ENCODE assay signal across 23 mouse cellular contexts in genomic region chr1:3094910-3095309, GRCm38 (mm10).
DNase-seq lines count a peak whose midpoint lies in the region; ATAC-seq and TF ChIP-seq lines count a peak whose summit lies in the region.
"Had no signal": no experiment of that assay in that cellular context is flagged by ENCODE, and none has a peak within 500 bp of the region (broad histone marks: within the 10 kb centered on the region; RNA-seq: fewer than 3 reads in every experiment).

No protein-coding gene starts in this region.

- no peaks in the 10 kb centered on the region for H3K4me1 ChIP-seq in midbrain, embryonic 14.5 days (ENCODE audit: control insufficient read depth, insufficient read depth, low read length)
- H3K4me1 ChIP-seq in midbrain, embryonic 13.5 days (replicated peaks) = no peaks in the 10 kb centered on the region
- peaks cover 4% of the 10 kb centered on the region; the same call in 1 of the 2 replicates for H3K4me1 ChIP-seq in forebrain, postnatal 0 days (ENCODE audit: insufficient read depth)
- H3K4me1 ChIP-seq in kidney, embryonic 16.5 days (ENCODE audit: insufficient read depth, low read length) = no peaks in the 10 kb centered on the region
- H3K4me1 ChIP-seq: hindbrain, embryonic 10.5 days; midbrain, embryonic 10.5 days; neural tube, embryonic 15.5 days had no signal

- H3K9ac ChIP-seq in midbrain, embryonic 14.5 days (replicated peaks; ENCODE audit: low read length) = no peak overlapping the region
- no peak overlapping the region for H3K9ac ChIP-seq in midbrain, embryonic 13.5 days (replicated peaks)
- no peak overlapping the region for H3K9ac ChIP-seq in forebrain, postnatal 0 days
- H3K9ac ChIP-seq in kidney, embryonic 16.5 days (replicated peaks; ENCODE audit: low read length) = no peak overlapping the region
- H3K9ac ChIP-seq: lung, embryonic 14.5 days; neural tube, embryonic 15.5 days had no signal

- H3K9me3 ChIP-seq in midbrain, embryonic 14.5 days (ENCODE audit: control insufficient read depth, low read length) = no peaks in the 10 kb centered on the region
- no peaks in the 10 kb centered on the region for H3K9me3 ChIP-seq in midbrain, embryonic 13.5 days
- no peaks in the 10 kb centered on the region for H3K9me3 ChIP-seq in forebrain, postnatal 0 days (ENCODE audit: low read length)
- H3K9me3 ChIP-seq in kidney, embryonic 16.5 days (ENCODE audit: low read length) = no peaks in the 10 kb centered on the region
- H3K9me3 ChIP-seq: hindbrain, embryonic 10.5 days; midbrain, embryonic 10.5 days; neural tube, embryonic 15.5 days had no signal

- 68% methylated on average over 1 of the region's 1 CpGs for WGBS in midbrain, embryonic 14.5 days
- WGBS in midbrain, embryonic 13.5 days = 58% methylated on average over 1 of the region's 1 CpGs
- WGBS in forebrain, postnatal 0 days = 5% methylated on average over 1 of the region's 1 CpGs
- WGBS in kidney, embryonic 16.5 days = 74% methylated on average over 1 of the region's 1 CpGs

- no peak overlapping the region for H3K4me3 ChIP-seq in midbrain, embryonic 14.5 days (replicated peaks; ENCODE audit: low read depth, low read length)
- no peak overlapping the region for H3K4me3 ChIP-seq in midbrain, embryonic 13.5 days (replicated peaks)
- no peak overlapping the region for H3K4me3 ChIP-seq in forebrain, postnatal 0 days (ENCODE audit: low read depth, low read length)
- no peak overlapping the region for H3K4me3 ChIP-seq in kidney, embryonic 16.5 days (ENCODE audit: low read length)
- H3K4me3 ChIP-seq: heart, adult 2 months; hindbrain, embryonic 10.5 days; layer of hippocampus, adult 2 months; midbrain, embryonic 10.5 days; myocyte; neural tube, embryonic 15.5 days had no signal

- no peak overlapping the region for H3K27ac ChIP-seq in midbrain, embryonic 14.5 days (replicated peaks; ENCODE audit: low read depth, low read length)
- no peak overlapping the region for H3K27ac ChIP-seq in midbrain, embryonic 13.5 days
- H3K27ac ChIP-seq in forebrain, postnatal 0 days (ENCODE audit: low read depth, low read length) = no peak overlapping the region
- no peak overlapping the region for H3K27ac ChIP-seq in kidney, embryonic 16.5 days (ENCODE audit: low read length)
- H3K27ac ChIP-seq: heart, adult 2 months; hindbrain, embryonic 10.5 days; layer of hippocampus, adult 2 months; midbrain, embryonic 10.5 days; neural tube, embryonic 15.5 days had no signal

- no peak for TF ChIP-seq CTCF in forebrain, postnatal 0 days (IDR thresholded peaks at IDR 0.05; ENCODE audit: low read depth)

- peak; percentile 10 to 14 for DNase-seq in frontal cortex, postnatal 36 days (ENCODE audit: low spot score in 2 of 2)
- no peak for DNase-seq in frontal cortex, postnatal 10 days (ENCODE audit: low spot score in 2 of 2)
- DNase-seq in midbrain, embryonic 14.5 days = peak; percentile 13
- DNase-seq in brain, embryonic 18.5 days (ENCODE audit: low read depth, low spot score) = peak; percentile 45
- peak; percentile 68 for DNase-seq in forebrain, postnatal 0 days
- no peak for DNase-seq in spleen, postnatal 10 days (ENCODE audit: low spot score in 2 of 2)
- DNase-seq: cerebellum, adult 11 months; cerebellum, postnatal 36 days; gastrocnemius, postnatal 14 days; heart, adult 2 months; kidney, postnatal 10 days; lung, embryonic 14.5 days; lung, postnatal 4 days; thymus, postnatal 25 days had no signal

- H3K4me2 ChIP-seq in midbrain, embryonic 14.5 days (ENCODE audit: low read length) = no peak overlapping the region
- no peak overlapping the region for H3K4me2 ChIP-seq in midbrain, embryonic 13.5 days (replicated peaks)
- H3K4me2 ChIP-seq in forebrain, postnatal 0 days (ENCODE audit: low read depth) = no peak overlapping the region
- H3K4me2 ChIP-seq in kidney, embryonic 16.5 days (replicated peaks; ENCODE audit: low read depth, low read length) = no peak overlapping the region
- H3K4me2 ChIP-seq: liver, embryonic 11.5 days; lung, embryonic 14.5 days; neural tube, embryonic 15.5 days had no signal

- no peak for ATAC-seq in midbrain, embryonic 14.5 days (ENCODE audit: low FRiP score, low TSS enrichment)
- no peak for ATAC-seq in midbrain, embryonic 13.5 days
- ATAC-seq in forebrain, postnatal 0 days = peak; percentile 97
- no peak for ATAC-seq in kidney, embryonic 16.5 days (ENCODE audit: low FRiP score, low TSS enrichment)
- ATAC-seq: intestine, postnatal 0 days had no signal

- H3K36me3 ChIP-seq in midbrain, embryonic 14.5 days (ENCODE audit: control insufficient read depth, insufficient read depth, low read length) = no peaks in the 10 kb centered on the region
- H3K36me3 ChIP-seq in midbrain, embryonic 13.5 days = no peaks in the 10 kb centered on the region
- H3K36me3 ChIP-seq in forebrain, postnatal 0 days (ENCODE audit: insufficient read depth) = no peaks in the 10 kb centered on the region
- no peaks in the 10 kb centered on the region for H3K36me3 ChIP-seq in kidney, embryonic 16.5 days (ENCODE audit: insufficient read depth, low read length)
- H3K36me3 ChIP-seq: hindbrain, embryonic 10.5 days; midbrain, embryonic 10.5 days; neural tube, embryonic 15.5 days had no signal

- H3K27me3 ChIP-seq in midbrain, embryonic 14.5 days (ENCODE audit: control insufficient read depth, insufficient read depth, low read length) = no peaks in the 10 kb centered on the region
- H3K27me3 ChIP-seq in midbrain, embryonic 13.5 days = no peaks in the 10 kb centered on the region
- H3K27me3 ChIP-seq in forebrain, postnatal 0 days (ENCODE audit: insufficient read depth, low read length) = no peaks in the 10 kb centered on the region
- H3K27me3 ChIP-seq in kidney, embryonic 16.5 days (ENCODE audit: insufficient read depth, low read length) = no peaks in the 10 kb centered on the region
- H3K27me3 ChIP-seq: neural tube, embryonic 15.5 days had no signal

Comparison
In these comparisons a context has a peak if more than half of its experiments do, and no peak if none do; other contexts are left out.
1. DNase-seq: peak in frontal cortex, postnatal 36 days (2 of 2), midbrain, embryonic 14.5 days (single experiment), brain, embryonic 18.5 days (single experiment) and forebrain, postnatal 0 days (single experiment); none in frontal cortex, postnatal 10 days (0 of 2) and spleen, postnatal 10 days (0 of 2).